Mouse (Mus musculus): ENCODE measurements around the gene Mccc1. TPM values are rescaled to one million over a fixed set of nuclear protein-coding genes. Genes with fewer than 3 reads are reported as not detected.

The Mccc1 gene
- total RNA-seq (2022), result 10 to 100 TPM; 32.5 to 46.1 (median 34.5) TPM

DNA sequence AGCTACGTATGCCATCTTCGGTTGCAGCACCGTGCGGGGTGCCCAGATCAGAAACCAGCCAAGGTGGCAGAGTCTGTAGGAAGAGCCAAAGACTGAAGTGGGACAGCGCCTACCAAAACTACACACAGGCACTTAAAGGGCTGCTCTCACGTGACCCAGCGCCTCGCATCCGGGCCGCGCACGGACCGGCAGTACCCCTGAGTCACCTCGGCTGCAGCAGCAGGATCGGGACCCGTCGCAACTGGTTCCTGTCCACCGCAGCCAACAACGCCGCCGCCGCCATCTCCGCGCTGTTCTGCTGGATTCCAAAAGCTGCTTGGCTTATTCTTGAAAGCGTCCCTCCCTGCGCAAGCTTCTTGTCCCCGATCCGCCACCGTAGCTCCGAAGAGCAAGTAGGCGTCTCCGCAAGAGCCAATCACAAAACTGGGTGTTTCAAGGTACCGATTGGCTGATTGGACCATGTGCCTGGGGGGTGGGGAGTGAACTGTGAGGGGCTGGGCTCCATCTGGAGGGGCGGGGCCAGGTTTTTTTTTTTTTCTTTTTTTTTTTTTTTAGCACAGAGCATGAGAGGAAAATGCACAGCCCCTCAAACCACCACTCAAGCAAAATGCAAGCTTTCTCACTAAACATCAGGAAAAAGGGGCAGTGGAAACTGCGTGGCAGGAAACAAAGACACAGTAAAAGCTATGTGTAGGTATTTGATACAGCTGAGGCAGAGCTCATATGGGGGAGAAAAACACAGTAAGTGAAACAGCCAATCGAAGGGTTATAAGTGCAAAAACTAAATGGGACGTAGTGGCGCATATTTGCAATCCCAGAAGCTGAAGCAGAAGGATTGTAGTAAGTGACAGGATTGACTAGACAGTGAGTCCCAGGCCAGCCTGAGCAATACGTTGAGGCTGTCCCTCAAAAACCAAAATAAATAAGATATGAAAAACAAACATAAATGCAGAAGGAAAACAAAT is at the start of gene Mccc1:
TSS of gene Mccc1 (minus strand) at position 404 of the 965 bp plus-strand sequence.
- peak; percentile 96 to 97 for DNase-seq (ENCODE audit: low spot score in 2 of 2)

- DNase-seq (ENCODE audit: low spot score in 2 of 2), result no peak
These were observed 48.6 kb upstream of the Mccc1 start for GRCm38 (mm10) chr3:36049106-36049505.

DNA sequence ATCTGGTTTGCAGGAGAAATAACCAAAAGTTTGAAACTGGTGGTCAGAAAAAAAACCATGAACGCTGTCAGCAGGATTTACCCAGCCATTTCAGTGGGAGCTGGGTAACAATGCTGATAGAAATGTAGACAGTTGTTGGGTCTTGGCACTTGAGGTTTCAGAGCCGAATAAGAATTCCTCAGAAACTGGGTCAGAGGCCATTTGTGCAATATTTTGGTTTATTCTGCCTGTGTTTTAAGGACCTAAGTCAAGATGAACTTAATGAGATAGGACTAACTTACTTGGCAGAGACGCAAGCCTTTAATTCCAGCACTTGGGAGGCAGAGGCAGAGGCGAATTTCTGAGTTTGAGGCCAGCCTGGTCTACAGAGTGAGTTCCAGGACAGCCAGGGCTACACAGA is 44.6 kb upstream of the Mccc1 start:
- no peak for DNase-seq (ENCODE audit: low spot score in 2 of 2)

DNA sequence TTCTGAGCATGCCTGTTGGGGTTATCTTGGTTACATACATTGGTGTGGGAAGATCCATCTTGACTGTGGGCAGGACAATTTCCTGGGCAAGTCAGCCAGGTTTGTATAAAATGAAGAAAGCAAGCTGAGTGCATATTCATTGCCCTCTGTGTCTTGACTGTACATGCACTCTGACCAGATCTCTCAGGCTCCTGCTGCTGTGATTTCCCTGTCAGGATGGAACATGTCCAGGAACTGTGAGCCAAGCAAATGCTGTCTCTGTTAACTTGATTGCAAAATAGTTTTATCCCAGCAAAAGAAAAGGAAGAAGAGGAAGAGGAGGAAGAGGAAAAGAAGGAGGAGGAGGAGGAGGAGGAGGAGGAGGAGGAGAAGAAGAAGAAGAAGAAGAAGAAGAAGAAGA is 44.0 kb upstream of the Mccc1 start:
- DNase-seq (ENCODE audit: low spot score in 2 of 2), result no peak

DNA sequence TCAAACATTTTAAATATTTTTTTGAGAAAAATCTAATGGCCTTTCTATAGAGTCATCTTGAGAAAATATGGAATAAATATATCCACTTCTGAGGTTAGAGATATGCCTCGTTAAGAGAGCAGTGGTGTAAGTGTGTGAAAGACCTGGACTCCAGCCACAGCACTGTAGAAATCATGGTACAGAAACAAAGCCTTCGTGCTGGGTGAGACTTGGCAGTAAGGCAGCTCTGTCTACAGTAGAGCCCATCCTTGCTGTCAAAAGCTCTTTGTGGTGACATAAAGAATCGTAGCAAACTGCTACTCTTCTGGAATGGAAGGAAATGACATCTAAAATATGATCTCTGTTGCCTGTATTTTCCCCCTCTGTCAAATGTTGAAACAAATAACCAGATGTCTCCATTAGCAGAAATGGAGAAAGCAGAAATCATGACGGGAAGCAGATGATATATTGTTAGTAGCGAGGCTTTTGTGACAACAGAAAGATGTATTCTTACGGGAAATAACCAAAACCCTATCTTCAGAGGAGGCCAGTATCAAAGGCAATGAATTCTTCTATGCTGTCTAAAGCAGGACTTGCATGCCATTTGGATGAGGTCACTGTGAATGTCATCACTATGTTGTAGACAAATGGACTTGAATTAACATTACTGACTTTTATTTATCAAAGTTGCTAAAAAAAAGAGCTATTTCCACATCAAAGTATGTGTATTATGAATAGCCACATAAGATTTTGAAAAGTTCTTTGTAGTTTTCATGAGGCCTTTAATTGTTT is 31.4 kb upstream of the Mccc1 start:
- DNase-seq (ENCODE audit: low spot score in 2 of 2), result no peak

DNA sequence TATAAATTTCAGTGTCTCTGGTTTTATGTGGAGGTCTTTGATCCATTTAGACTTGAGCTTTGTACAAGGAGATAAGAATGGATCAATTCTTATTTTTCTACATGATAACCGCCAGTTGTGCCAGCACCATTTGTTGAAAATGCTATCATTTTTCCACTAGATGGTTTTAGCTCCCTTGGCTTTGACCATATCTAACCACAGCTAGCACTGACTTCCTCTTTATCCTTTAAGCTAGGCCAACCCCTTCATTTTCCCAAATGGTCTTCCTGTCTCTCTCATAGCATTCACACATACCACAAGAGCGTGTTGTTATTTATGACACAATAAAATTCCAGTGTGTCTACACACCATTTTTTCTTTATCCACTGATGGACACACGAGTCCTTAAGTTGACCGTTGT is 29.5 kb upstream of the Mccc1 start:
- no peak for DNase-seq (ENCODE audit: low spot score in 2 of 2)

GRCm38 (mm10) chr3:36025732-36026131 is 25.3 kb upstream of the Mccc1 start:
- no peak for DNase-seq (ENCODE audit: low spot score in 2 of 2)

DNA sequence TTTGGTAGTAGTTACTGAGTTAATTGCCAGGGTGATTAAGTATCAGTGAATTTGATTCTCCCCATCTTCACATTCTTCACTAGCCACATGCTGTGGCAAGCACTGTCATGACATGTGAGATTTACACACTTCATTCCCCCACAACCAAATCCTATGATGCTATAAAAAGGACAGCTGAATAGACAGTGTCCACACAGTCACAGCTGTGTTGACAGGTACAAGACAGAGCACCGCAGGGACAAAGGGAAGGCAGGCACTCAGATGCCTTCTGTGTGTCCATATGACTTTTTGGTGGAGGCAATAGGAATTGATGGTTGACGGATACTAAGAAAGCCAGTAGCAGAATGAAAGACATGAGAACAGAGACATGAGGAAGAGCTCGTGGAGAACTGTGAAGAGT is 10.8 kb upstream of the Mccc1 start:
- no peak for DNase-seq (ENCODE audit: low spot score in 2 of 2)

DNA sequence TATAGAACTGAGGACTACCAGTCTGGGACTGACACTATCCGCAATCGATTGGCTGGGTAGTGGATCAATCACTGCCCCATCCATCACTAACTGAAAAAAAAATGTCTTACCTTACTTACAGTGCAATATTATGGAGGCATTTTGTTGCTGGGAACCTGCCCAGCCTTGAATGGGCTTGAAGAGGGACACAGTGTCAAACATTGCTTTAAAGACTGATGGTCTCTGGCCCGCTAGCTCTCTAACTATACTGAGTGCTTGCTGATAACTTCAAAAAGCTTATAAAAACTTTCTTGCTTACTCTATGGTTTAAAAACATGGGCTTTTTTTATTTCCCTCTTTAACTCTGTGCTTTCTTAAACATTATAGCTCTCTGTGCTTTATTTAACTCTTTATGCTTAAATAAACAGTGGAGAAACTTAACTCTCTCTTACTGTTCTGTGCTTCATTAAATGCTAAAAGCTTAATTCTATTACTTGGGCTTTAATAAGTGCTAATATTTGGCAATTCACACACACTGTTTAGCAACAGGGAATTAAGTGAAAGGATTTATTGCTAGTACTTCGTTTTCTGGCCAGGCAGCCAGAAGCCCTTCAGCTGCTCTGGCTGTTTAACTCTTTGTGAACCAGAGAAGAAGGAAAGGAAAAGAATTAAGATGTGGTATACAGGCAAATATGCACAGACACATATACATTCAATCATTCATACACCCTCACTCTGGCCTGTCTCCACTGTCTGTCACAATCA is 8.1 kb upstream of the Mccc1 start:
- no peak for DNase-seq (ENCODE audit: low spot score in 2 of 2)

GRCm38 (mm10) chr3:36004028-36004895 is 3.8 kb upstream of the Mccc1 start:
- DNase-seq (ENCODE audit: low spot score in 2 of 2), result no peak

DNA sequence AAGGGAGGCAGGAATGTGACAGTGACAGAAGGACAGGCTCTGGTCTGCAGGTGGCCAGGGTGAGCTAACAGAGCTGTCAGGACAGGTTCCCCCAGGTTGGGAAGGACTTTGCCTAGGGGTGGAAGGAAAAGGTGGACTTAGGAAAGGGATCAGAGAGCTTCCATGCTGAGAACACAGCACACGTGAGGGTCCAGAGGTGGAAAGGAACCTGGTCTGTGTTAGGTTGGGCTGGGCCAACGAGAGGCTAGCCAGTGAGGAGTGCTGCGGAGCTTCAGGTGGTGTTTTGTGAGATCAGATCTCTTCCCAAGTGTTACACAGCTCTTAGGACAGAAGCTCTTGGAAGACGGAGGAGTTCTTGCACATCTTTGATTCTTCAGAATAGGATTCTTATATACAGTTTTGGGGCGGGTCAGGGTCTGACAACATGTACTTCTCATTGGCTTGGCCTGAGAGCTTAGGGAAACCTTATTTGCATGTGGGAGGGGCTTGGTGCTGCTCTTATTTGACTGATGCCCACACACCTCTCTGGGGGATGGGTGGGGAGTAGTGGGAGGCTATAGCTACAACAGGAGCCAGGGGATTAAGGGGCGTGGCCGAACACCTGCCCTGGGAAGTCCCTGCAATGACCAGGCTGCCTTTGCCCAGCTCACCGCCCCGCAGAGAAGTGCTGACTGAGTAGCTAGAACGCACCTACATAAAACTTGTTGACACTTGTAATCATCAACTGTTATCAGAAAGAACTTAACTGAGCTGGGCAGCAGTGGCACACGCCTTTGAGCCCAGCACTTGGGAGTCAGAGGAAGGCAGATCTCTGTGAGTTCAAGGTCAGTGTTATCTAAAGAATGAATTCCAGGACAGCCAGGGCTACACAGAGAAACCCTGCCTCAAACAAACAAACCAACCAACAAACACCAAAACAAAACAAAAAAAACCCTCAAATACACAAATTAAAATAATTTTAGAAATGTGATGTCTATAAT is 5.6 kb downstream of the Mccc1 start:
- no peak for DNase-seq (ENCODE audit: low spot score in 2 of 2)

GRCm38 (mm10) chr3:35990715-35991114 is 9.8 kb downstream of the Mccc1 start:
- no peak for DNase-seq (ENCODE audit: low spot score in 2 of 2)

- no peak for DNase-seq (ENCODE audit: low spot score in 2 of 2)
These were observed 12.4 kb downstream of the Mccc1 start for GRCm38 (mm10) chr3:35988031-35988430.

- no peak for DNase-seq (ENCODE audit: low spot score in 2 of 2)
These were observed 14.2 kb downstream of the Mccc1 start for GRCm38 (mm10) chr3:35986266-35986665.

DNA sequence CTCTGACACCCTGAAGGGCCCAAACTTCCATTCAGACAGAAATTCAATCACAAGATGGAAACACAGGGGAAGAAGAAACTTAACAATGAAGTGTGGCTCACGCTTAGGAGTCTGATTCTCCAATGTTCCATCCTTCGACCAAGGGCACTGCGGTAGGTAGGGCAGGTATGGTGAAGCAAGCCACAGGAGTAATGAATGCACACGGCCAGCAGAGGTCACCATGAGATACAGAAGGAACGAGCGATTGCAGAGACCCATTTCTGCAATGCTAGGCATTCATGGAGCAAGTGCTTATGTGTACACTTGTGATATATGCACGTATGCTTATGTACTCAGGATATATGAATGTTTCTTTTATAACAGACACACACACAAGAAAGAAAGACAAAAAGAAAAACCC is 26.9 kb downstream of the Mccc1 start:
- DNase-seq (ENCODE audit: low spot score in 2 of 2), result no peak

DNA sequence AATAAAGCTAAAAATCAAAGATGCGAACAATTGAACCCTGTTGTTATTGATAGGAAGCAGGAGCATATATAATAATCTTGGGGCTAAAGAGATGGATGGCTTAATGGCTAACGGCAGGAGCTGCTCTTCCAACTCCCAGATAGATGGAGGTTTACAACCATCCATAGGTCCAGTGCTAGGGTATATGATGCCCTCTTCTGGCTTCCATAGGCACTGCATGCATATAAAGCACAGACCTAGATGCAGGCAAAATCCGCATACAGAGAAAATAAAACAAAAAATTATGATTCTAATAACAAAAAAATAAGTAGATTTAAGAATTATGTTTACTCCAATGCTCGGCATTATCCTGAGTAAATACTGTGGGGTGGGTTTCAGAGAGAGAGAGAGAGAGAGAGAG is 27.5 kb downstream of the Mccc1 start:
- DNase-seq (ENCODE audit: low spot score in 2 of 2), result no peak

GRCm38 (mm10) chr3:35971149-35971548 is 29.3 kb downstream of the Mccc1 start:
- no peak for DNase-seq (ENCODE audit: low spot score in 2 of 2)

DNA sequence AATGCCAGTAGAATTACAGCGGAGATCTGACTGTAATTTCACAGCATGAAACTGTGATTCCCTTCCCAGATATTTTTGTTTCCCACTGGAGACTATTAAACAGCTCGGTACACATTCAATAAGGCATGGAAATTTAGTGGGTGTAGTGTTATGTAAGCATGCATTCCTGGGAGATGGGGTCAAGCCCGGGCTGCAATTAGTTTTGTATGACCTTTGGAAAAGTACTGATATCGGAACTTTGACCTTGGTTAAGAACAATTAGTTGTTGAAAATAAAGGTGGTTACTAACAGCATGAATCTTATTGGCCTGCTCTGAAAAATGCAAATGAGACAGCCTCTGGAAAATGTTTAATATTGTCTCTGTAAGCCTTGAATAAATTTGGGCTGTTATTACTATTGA is 30.0 kb downstream of the Mccc1 start:
- DNase-seq (ENCODE audit: low spot score in 2 of 2), result no peak

DNA sequence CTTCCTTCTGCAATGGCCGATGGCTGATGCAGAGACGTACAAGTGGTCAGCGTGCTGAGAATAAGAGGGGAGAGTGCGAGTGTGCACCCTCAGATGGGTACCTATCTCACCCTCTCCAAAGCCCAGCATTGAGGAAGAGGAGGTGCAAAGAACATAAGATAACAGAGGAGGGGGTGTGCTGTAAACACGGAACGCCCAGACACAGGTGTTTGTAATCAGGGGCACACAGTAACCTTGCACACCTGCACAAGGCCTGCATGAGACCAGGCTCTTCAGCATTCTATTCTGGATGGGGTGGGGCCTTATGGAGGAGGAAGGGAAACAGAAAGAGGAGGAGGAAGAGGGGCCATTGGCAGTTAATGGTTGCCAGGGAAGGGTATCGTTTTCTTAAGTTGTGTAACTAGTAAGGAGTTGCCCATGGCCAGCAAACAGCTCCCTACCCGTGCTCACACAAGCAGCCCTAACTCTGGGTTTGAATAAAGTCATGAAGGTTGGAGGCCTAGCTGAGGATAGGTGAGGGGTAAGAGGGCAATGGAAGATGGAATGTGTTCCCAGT is 33.0 kb downstream of the Mccc1 start:
- no peak for DNase-seq (ENCODE audit: low spot score in 2 of 2)
